Mouse (Mus musculus): Measurements from ENCODE around the gene Nckap5l. TPM values are rescaled to one million over a fixed set of nuclear protein-coding genes. Genes with fewer than 3 reads are reported as not detected.
A peak's percentile ranks its signal among the peaks of the same experiment; 100 is the strongest.

The Nckap5l gene
- total RNA-seq (2021), result 1 to 10 TPM; 3.1 to 4.8 TPM
- long read RNA-seq, experiment 1, result 0 reads
- long read RNA-seq, experiment 2, full-length matches to known transcripts, result 1 of 1 reads
- long read RNA-seq, experiment 2, partial matches to known transcripts, result 0 of 1 reads
- long read RNA-seq, experiment 2, other reads (novel, unspliced or antisense), result 0 of 1 reads

- DNase-seq, result peak; percentile 95
Observed at GRCm38 (mm10) chr15:99457606-99458401, at the start of gene Nckap5l. Nckap5l (minus strand) TSS chr15:99457748.

DNA sequence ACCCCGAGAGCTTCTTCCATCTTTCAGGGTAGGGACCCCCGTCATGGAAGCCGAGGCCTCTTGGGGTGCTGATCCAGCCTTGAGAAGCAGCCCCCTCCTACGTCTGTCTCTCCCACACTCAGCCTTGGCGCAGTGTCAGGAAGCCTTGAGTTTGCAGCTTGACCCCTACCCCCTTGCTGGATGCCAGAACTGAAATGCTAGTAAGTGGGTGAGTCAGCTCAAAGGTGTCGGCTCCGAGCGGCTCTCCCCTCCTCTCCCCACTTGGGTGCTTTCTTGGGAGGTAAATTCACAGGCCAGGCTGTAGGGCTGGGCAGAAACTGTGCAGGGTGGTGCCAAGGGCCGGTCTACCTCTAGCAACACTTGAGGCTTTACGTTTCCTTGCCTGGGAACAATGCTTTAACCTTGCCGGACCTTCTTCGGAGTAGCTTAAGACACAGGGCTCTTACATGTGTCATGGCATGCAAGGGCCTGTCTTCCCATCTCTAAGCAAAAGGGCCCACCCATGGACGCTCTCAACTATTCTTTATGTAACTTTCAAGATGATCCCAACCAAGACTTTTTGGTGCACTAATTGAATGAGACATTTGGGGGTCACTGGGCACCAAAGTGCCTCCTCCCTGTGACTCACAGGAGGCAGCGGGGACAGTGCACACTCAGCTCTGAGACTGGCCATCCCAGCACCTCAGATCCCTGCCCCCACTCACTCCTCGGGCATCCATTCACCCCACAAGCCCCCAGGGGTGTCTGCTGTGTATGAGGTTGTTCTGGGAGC lies 48.0 kb upstream of the Nckap5l start:
- DNase-seq, result no peak

DNA sequence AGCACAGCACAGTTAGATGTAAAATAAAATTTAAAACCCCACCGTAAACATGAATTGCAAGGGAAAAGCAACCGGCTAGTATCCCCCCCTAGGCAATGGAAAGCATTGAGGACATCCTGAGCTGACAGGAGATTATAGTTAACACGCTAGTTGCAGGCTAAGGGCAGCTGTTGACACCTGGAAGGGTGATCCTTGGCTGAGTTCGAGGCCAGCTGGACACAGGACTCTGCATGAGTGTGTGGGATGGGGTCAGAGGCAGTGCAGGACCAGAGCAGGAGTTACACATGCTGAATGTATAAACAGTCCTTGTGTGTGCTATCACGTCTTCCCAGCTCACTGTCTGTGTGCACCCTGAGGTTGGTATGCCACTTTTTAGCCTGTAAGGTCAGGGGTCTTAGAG lies 45.7 kb upstream of the Nckap5l start:
- DNase-seq, result no peak

DNA sequence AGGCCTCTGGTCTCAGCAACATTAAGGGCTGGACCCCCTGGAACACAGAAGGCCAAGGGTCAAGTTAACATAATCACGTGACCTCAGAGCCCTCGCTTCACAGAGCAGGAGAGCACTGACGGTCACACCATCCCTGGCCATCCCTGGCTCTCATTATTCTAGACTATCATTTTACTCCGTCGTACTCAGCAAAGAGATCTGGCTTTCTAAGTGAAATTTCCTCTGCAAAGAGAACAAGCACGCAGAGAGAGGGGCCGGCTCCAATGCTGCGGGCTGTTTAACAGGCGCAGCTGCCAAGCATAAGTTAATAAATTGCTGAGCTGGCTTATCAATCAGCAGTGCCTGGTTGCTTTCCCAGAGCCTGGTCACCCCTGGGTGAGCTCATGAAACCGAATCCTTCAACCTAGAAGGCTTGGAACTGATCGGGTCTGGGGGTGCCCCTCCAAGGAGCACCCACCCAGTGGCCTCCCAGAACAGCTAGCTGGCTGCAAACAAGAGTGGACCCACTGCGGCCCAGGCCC lies 44.8 kb upstream of the Nckap5l start:
- DNase-seq, result no peak

DNA sequence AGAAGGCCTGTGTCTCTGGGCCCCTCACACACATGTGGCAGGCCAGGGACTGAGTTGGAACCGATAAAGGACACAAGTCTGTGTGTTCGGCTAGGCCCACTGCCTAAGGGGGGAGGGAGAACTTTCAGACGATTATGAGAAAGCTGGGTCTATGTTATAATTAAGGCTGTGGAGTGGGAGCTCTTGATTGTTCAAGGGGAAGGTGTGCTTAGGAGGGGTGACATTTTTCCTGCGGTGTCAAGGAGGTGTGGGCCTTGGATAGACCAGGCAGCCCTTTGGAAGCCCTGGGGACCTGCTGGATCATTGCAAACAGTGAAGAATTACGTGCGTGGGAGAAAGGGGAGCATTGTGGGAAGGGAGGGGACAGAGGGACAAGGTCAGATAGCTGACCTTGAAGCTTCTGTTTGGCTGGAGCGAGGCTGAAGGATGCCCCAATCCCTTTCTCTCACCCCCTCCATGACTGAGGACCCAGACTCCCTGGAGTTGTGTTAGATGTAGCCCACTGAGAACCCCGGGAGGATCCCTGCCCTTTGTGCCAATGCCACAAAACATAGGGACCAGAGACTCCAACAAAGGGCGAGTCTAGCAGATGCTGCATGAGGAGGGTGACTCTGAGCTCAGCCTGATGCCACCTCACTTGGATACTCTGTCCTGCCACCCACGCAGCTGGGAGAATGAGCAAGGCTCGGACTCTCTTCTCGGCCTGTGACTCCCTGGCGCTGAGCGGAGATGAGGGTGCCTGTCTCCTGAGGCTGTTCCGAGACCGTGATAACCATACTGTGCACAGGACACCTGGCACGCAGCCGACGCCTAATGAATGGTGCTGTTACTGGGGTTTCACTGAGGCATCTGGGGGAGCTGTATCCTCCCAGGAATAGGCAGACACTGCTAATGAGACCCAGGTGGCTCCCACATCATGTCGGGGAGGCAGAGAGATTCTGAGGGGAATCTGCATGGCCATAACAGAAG lies 44.0 kb upstream of the Nckap5l start:
- no peak for DNase-seq

GRCm38 (mm10) chr15:99500320-99500719 lies 42.8 kb upstream of the Nckap5l start:
- DNase-seq, result no peak

- no peak for DNase-seq
Observed at GRCm38 (mm10) chr15:99499726-99500125, 42.2 kb upstream of the Nckap5l start.

GRCm38 (mm10) chr15:99498781-99499180 lies 41.2 kb upstream of the Nckap5l start:
- no peak for DNase-seq

GRCm38 (mm10) chr15:99498356-99498755 lies 40.8 kb upstream of the Nckap5l start:
- no peak for DNase-seq

DNA sequence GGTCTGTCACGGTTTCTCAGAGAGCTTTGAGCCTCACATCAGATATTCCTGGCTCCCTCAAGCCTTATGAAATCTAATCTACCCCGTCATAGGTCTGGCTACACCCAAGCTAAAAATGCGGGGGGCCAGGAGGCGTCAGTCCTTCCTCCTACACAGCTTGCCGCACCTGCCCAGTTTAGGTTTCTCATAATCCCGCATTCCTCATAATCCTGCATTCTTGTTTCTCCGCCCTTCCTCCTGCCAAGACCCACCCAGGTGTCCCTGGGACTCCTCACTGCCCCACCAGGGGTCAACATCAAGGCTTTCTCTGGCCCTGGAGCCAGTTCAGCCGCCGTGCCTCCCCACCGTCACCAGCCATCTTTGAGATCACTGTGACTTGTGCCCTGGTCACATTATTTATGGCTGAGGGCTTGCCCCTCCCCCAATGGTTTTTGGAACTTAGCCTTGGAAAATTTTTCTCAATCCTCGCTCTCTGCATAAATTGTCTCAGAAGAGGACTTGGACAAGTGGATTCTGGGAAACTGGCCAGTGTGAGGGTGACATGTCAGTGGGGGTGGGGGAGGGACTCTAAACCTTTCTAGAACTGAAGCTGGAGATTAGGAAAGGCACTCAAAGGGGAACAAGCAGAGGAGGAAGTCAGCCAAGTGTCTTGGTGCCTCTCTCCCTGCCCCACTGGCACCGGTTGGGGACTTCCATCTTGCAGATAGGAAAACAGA lies 40.1 kb upstream of the Nckap5l start:
- DNase-seq, result peak; percentile 45

DNA sequence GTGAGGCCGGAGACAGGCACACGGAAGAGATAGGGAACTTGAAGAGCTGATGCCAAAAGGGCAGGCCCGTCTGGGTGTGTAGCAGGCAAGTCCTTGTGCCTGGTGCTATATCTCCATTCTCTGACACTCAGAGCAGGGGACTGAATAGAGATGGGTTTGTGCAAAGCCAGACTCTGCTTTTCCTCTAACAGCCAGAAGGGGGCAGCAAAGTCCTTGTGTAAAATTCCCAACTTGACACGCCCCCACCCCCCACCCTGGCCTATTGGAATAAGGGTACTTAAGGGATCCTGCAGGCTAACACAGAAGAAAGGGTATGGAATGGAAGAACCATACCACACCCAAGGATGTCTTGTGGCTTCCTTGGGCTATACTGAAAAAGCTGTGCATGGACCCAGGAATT lies 39.5 kb upstream of the Nckap5l start:
- no peak for DNase-seq

- DNase-seq, result no peak
Observed at GRCm38 (mm10) chr15:99484745-99485144, 27.2 kb upstream of the Nckap5l start.

- no peak for DNase-seq
Observed at GRCm38 (mm10) chr15:99475814-99476213, 18.3 kb upstream of the Nckap5l start.

DNA sequence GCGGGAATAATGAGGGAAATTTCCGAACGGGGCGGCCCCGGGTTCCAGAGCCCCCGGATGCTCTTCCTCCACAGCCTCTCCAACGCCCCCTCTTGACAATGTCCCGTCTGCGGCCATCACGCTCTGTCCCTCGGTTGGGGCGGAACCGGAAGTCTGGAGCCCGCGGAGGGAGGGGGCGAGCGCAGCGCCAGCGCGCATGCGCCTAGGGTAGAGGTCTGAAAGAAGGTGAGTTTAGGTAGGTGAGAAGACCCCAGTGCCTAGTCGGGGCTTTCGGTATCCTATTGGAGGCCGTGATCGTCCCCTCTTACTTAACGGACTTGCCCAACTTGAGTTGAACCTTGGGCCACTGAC lies 17.0 kb upstream of the Nckap5l start, which contains the start of gene Bcdin3d:
Gene Bcdin3d (minus strand): TSS at position 155 of the 351 bp plus-strand sequence.
- DNase-seq, result peak; percentile 85

DNA sequence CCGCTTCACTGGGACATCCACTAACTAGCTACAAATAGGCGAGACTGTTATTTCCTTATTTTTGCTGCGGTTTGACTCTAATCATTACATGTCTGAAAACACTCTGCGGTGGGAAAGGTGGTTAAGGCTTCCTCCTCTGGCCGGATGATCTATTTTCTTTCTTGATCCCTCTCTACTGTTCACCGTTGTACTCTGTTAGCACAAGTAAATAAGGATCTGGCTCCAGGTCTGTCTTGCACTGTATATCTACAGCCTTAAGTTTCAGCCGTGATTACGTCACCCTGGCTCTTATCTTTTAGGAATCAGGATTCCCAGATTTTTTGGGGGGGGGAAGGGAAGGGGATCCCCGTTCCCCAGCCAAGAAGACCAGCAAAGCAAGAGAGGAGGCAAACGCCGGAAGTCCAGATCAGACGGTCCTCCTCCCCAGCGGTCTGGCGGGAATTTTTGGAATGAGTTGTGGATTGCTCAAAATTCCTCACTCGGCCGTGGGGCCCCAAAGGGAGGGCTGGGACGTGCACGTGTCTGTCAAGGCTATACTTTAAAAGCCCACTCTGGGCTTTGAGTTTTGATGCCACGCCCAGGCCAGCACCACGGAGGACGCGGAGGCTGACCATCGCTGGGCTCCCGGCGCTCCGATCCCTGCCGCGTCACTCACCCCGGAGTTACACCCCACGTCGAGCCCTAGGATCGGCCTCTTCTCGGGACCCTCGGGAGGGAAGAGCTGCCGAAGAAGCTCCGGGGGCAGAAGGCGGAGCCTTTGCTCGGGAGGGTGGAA lies 16.4 kb upstream of the Nckap5l start:
- peak; percentile 61 for DNase-seq

DNA sequence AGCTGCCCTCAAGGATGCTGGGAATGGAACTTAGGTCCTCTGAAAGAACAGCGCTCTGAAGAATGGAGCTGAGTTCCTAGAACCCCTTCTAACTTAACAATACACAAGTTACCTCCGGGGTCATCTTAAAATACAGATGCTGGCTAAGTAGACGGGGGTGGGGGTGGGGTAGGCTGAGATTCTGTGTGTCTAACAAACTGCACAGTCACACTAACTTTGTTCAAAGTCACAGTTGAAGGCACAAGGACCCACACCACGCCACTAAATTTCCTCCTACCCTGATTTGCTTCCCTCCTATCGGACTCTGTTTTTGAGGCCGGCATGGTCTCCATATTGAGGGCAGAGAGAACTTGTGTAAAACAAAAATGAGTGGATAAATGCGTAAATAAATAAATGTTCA lies 15.4 kb upstream of the Nckap5l start:
- no peak for DNase-seq

- DNase-seq, result no peak
Observed at GRCm38 (mm10) chr15:99471677-99472063, 14.1 kb upstream of the Nckap5l start.

GRCm38 (mm10) chr15:99470971-99471676 lies 13.6 kb upstream of the Nckap5l start:
- peak; percentile 46 for DNase-seq

- DNase-seq, result peak; percentile 56
Observed at GRCm38 (mm10) chr15:99470224-99470761, 12.7 kb upstream of the Nckap5l start.

Data from gastrocnemius, postnatal 25 days (tissue).